ENCODE assay signal across 28 mouse cellular contexts in the genomic region with DNA sequence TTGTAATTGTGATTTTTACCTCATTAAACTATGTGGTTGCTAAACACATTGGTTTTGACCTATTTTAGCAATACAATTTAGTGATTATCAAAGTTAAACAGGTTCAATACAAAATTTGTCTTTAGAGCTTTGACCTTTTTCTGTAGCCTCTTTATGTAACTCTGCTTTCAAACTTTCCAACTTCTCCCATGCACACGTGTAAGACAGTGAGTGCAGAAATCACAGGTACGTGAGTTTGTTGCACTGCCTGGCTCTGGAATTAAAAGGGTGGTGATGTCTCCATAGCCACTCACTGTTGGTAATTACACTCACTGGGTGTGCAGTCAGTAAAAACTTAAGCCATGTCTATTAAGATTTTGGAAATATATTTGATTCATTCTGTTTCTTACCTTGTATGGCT.
"Had no signal": no experiment of that assay in that cellular context is flagged by ENCODE, and none has a peak within 500 bp of the region (broad histone marks: within the 10 kb centered on the region; RNA-seq: fewer than 3 reads in every experiment).

No protein-coding gene starts in this region.

- H3K27me3 ChIP-seq: embryonic facial prominence, embryonic 12.5 days; embryonic facial prominence, embryonic 13.5 days; embryonic facial prominence, embryonic 15.5 days; forebrain, embryonic 12.5 days; forebrain, embryonic 13.5 days; forebrain, embryonic 15.5 days had no signal

- H3K4me1 ChIP-seq: forebrain, embryonic 12.5 days had no signal

- H3K9me3 ChIP-seq: embryonic facial prominence, embryonic 10.5 days; embryonic facial prominence, embryonic 12.5 days; embryonic facial prominence, embryonic 13.5 days; embryonic facial prominence, embryonic 15.5 days; forebrain, embryonic 10.5 days; forebrain, embryonic 12.5 days; forebrain, embryonic 13.5 days; forebrain, embryonic 15.5 days had no signal

- ATAC-seq: forebrain, embryonic 13.5 days; forebrain, embryonic 14.5 days; forebrain, embryonic 15.5 days; forebrain, embryonic 16.5 days; forebrain, postnatal 0 days had no signal

- H3K4me3 ChIP-seq: embryonic facial prominence, embryonic 10.5 days; embryonic facial prominence, embryonic 12.5 days; embryonic facial prominence, embryonic 13.5 days; embryonic facial prominence, embryonic 15.5 days; erythroblast, embryonic 14.5 days; forebrain, embryonic 10.5 days; forebrain, embryonic 12.5 days; forebrain, embryonic 13.5 days; forebrain, embryonic 15.5 days; gastrocnemius, adult 2 months had no signal

- H3K4me2 ChIP-seq: embryonic facial prominence, embryonic 12.5 days; embryonic facial prominence, embryonic 13.5 days; embryonic facial prominence, embryonic 15.5 days; forebrain, embryonic 12.5 days; forebrain, embryonic 13.5 days; forebrain, embryonic 15.5 days had no signal

- H3K36me3 ChIP-seq: embryonic facial prominence, embryonic 12.5 days; embryonic facial prominence, embryonic 15.5 days; forebrain, embryonic 12.5 days; forebrain, embryonic 15.5 days had no signal

- H3K9ac ChIP-seq: embryonic facial prominence, embryonic 12.5 days; embryonic facial prominence, embryonic 13.5 days; embryonic facial prominence, embryonic 15.5 days; forebrain, embryonic 12.5 days; forebrain, embryonic 13.5 days; forebrain, embryonic 15.5 days; forebrain, postnatal 0 days had no signal

- H3K27ac ChIP-seq: embryonic facial prominence, embryonic 10.5 days; embryonic facial prominence, embryonic 12.5 days; embryonic facial prominence, embryonic 13.5 days; embryonic facial prominence, embryonic 15.5 days; forebrain, embryonic 10.5 days; forebrain, embryonic 12.5 days; forebrain, embryonic 13.5 days; forebrain, embryonic 15.5 days had no signal

- DNase-seq: cerebellum, adult 2 months; cerebellum, adult 8-10 months; cerebellum, adult 9-10 months; cerebellum, adult 9-11 months; cerebellum, postnatal 10 days; cerebellum, postnatal 14 days; cerebellum, postnatal 25 days; cerebellum, postnatal 36 days; embryo, embryonic 11 days; forebrain, postnatal 0 days; gastrocnemius, adult 2 months; gastrocnemius, postnatal 10 days; gastrocnemius, postnatal 14 days; gastrocnemius, postnatal 25 days; gastrocnemius, postnatal 36 days; heart, adult 11 months; heart, adult 18-20 months had no signal
